Mouse (Mus musculus): ENCODE measurements around the gene Gm40460.
"Not testable (repeated sequence)": the region's sequence is repeated elsewhere in the genome, so short reads cannot be mapped to it uniquely, and the experiment has no call there.

The Gm40460 gene

DNA sequence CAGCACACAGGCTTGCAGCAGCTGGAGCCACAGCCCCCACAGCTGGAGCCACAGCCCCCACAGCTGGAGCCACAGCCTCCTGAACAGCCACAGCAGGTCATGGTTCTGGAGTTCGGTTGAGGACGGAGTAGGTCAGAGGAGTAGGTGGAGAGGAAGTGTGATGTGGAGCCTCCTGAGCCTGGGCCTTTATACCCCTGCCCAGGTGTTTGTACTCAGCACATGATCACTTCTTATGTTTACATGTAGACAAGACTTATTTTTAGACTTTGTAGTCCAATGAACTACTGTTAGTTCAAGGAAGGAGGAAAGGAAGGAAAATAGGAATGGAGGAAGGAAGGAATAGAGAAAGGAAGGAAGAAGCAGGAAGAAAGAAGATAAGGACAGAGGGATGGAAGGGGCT, at the start of gene Gm40460:
TSS of gene Gm40460 (minus strand) at position 101 of the 400 bp plus-strand sequence.
- DNase-seq, result no peak

DNA sequence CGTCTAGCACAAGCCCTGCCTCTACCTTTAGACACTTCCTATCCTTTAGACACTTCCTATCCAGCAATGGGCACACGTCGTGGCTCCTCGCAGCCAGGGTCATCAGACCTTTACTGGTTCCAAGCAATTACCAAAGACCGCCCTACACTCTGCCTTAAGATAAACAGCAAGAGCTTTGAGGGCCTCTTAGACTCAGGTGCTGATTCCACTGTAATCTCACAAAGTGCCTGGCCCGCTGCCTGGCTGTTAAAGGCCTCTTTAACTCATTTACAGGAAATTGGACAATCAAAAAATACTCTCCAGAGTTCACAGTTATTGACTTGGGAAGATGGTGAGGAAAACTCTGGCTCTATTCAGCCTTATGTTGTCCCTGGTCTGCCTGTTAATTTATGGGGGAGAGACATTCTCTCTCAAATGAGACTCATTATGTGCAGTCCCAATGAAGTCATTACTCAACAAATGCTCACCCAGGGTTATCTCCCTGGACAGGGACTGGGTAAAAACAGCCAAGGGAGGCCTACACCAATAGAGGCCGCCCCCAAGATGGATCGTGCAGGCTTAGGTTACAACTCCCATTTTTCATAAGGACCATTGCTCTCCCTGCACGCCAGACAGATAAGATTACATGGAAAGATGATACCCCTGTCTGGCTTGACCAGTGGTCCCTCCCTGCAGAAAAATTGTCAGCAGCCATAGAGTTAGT, 45.2 kb upstream of the Gm40460 start:
- not testable (repeated sequence) for DNase-seq

DNA sequence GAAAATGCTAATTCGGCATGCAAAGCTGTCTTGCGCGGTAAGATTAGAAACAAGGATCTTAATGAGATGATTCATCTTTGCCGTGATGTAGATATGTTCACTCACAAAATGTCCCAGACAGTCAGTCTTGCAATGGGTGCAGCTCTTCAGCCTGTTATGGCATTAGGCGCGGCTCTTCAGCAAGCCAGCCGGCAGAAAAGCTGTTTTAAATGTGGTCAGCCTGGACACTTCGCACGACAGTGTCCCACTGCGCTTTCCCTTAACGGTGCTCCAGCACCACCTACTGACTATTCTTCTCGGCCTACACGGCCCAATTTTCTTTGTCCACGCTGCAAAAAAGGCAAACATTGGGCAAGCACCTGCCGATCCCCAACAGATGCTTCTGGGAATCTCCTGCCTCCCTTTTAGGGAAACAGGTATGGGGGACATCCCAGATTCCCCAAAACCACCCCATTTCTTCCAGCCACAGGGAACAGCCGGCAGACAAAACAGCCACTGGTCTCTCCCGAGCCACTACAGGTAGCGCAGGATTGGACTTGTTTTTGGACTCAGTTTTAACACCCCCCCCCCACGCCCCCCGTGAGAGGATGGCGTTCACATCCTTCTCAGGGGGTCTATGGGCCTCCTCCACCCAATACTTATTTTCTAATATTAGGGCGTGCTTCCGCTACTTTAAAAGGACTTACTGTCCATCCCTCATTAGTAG, 44.4 kb upstream of the Gm40460 start:
- peak; percentile 31 for DNase-seq

DNA sequence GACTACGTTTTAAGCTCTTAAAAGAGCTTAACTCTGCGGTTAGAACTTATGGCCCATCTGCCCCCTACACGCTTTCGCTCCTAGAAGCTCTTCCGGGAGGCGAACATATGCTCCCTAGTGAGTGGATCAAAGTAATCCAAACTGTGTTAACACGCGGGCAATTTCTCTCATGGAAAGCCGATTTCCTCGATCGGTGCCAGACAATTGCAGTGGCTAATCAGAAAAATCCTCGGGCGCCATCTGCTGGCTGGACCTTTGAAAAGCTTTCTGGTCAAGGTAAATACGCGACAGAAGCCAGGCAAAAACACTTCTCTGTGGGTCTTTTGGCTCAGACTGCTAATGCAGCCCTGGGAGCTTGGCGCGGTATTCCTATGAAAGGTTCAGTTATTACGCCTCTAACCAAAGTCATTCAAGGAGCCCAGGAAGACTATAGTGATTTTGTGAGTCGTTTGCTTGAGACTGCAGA, 43.8 kb upstream of the Gm40460 start:
- peak; percentile 88 for DNase-seq

DNA sequence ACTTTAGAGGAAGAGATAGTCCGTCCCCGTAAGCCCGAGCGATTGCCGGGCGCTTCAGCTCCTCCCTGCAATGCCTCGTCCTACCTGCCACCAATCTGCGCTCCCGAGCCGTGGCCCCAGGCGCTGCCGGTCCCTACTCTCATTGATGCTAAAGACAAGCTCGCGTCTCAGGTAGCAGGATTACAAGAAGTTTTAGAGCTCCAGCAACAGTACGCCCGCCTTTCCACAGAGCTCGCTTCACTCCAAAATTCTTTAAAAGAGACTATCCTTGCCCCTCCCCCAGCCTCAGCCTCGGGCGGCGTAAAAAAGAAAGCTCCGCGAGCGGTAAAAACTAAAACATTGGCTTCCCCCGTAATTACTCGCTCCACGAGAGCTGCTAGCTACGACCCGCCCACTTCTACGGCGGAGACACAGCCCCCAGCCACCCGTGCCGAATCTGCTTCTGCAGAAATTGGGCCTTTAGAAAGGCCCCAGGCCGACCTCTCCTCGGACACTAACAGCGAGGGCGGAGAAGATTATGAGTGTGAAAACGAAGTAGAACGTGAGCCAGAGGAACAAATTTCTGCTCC, 43.2 kb upstream of the Gm40460 start:
- peak; percentile 49 for DNase-seq

DNA sequence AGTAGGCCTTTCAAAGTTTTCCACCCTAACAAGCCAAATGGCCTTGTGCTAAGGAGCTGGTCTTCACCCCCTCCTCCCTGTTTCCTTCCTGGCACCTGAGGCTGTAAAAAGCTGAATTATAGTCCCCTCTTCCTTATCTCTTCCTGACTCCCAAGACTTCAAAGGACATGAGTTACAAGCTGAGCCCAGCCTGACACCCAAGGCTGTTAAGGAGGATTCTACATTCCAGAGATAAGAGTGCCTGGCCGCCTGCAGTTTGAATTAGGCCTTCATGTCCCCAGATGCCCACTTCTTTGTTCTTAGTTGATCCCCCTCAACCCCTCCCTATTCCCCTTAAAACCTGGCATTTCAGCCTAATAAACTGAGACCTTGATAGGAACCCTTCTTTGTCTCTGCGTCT, 42.0 kb upstream of the Gm40460 start:
- peak; percentile 18 for DNase-seq

DNA sequence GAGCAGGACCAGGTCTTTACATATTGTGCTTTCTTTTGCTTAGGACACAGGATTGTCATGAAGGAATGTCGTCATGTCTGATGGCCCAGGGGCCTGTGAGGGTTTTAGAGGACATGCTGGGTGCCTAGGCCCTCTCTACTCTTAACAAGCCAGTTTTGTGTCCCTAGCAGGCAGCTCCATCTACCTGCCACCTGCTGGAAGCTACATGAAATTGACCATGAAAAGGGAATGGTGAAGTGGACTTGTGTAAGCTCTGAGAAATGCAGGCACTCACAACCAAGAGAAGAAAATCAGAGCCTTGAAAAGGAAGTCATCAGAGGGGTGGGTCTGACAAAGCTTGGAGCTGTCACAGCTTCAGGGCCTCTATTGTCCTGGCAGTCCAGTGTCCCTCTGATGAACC, 38.4 kb upstream of the Gm40460 start:
- DNase-seq, result not testable (repeated sequence)

DNA sequence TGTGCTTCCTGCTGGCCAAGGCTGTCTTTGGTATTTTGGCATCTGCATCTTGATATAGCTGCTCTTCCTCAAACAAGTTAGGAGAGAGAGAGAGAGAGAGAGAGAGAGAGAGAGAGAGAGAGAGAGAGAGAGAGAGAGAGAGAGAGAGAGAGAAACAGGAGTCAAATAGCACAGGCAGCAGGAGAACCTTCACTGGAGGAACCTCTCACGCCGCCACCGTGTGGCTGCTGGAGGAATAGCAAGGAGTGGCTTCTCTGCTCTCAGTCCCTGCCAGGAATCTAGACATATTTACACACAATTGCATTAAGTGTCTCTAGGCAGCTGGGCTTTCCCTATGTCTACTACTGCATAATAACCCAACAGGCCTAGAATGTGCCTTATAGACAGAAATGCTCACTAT, 37.3 kb upstream of the Gm40460 start:
- DNase-seq, result not testable (repeated sequence)

DNA sequence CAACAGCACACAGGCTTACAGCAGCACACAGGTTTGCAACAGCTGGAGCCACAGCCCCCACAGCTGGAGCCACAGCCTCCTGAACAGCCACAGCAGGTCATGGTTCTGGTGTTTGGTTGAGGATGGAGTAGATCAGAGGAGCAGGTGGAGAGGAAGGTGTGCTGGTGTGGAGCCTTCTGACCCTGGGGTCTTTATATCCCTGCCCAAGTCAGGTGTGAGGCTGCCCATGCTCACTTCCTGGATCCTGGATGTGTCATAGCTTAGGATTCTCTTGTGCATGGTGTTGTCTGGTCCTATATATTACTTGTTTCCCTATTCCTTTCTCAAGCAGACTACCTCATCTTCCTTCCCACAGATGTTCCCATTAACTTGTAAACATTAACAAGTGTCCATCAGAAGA, 33.4 kb upstream of the Gm40460 start, which contains the start of gene Gm4559:
TSS of gene Gm4559 (minus strand) at position 101 of the 400 bp plus-strand sequence.
- not testable (repeated sequence) for DNase-seq

DNA sequence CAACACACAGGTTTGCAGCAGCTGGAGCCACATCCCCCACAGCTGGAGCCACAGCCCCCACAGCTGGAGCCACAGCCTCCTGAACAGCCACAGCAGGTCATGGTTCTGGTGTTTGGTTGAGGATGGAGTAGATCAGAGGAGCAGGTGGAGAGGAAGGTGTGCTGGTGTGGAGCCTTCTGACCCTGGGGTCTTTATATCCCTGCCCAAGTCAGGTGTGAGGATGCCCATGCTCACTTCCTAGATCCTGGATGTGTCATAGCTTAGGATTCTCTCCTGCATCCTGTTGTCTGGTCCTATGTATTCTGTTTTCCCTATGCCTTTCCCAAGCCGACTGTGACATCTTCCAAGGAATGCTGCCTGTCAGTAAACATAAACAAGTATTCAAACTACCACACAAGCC, 17.4 kb upstream of the Gm40460 start, which contains the start of gene Gm2431:
TSS of gene Gm2431 (minus strand) at position 101 of the 400 bp plus-strand sequence.
- DNase-seq, result not testable (repeated sequence)

DNA sequence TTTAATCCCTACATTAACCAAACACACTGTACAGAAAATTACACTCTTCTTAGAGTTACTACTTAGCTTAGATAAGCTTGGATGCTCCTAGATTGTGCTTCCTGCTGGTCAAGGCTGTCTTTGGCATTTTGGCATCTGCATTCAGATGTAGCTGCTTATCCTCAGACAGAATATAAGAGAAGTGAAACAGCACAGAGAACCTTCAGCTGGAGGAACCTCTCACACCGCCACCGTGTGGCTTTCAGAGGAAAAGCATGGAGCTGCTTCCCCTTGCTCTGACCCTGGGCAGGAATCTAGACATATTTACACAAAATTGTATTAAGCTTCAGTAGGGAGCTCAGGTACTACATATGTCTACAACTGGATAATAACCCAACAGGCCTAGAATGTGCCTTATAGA, 14.6 kb upstream of the Gm40460 start:
- DNase-seq, result no peak

DNA sequence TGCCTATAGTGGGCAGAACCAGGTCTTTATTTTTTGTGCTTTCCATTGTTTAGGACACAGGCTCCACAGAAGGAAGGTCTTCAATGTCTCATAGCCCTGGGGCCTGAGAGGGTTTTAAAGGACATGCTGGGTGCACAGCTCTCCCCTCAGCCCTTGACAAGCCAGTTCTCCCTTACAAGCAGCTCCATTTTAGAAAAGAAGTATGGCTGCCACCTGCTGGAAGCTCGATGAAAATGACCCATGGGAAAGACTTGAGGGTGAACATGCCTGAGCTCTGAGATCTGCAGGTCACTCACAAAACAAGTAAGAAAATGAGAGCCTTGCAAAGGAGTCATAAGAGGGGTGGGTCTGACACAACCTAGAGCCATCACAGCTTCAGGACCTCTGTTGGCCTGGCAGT, 8.9 kb upstream of the Gm40460 start:
- peak; percentile 6 for DNase-seq

DNA sequence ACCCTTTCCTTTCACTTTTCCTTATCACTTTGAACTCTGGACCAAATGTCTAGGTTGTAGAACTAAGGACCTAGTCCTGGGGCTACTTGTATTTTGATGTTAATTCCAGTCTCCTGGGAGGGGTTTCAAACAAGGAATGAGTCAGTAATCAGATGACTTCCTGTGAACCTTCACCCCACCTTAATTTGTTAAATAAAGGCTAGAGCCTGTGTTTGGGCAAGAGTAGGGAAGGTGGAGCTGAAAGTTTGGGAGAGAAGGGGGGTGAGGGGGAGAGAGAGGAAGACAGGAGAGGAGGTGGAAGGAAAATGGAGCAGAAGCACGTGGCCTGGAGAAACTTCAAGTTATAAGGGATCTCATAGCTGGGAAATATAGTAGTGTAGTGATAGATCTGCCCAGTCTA, 9.3 kb downstream of the Gm40460 start:
- DNase-seq, result no peak

DNA sequence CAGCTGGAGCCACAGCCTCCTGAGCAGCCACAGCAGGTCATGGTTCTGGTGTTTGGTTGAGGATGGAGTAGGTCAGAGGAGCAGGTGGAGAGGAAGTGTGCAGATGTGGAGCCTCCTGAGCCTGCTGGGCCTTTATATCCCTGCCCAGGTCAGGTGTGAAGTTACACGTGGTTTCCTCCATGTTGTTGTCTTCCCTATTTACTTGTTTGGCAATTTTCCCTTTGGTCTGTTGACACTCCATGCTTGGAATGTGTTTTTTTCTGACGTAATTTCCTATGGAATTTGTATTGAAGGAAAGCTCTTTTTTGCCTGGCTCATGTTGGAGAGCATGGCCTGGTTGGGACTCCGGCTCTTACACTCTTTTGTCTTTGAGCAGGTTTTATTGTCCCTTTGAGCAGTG, 11.0 kb downstream of the Gm40460 start, which contains the start of gene Krtap5-5:
TSS of gene Krtap5-5 (minus strand) at position 101 of the 400 bp plus-strand sequence.
- DNase-seq, result not testable (repeated sequence)

DNA sequence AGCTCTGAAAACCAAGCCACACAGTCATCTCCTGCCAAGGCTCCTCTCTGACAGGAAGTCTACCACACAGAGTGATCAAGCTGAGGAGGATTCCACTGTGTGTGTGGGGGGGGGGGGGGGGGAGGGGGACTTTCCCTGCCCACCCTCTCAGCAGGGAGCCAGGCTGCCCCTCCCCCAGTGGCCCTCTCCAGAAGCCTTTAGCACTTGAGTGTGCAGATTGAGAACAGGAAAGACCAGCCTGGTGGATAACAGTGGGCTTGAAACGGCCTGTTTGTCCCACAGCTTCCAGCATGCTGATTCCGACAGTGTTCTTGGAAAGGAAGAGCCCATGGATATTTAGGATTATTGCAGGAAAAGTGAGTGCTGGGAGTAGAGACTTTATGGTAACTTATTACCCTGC, 16.4 kb downstream of the Gm40460 start:
- no peak for DNase-seq

DNA sequence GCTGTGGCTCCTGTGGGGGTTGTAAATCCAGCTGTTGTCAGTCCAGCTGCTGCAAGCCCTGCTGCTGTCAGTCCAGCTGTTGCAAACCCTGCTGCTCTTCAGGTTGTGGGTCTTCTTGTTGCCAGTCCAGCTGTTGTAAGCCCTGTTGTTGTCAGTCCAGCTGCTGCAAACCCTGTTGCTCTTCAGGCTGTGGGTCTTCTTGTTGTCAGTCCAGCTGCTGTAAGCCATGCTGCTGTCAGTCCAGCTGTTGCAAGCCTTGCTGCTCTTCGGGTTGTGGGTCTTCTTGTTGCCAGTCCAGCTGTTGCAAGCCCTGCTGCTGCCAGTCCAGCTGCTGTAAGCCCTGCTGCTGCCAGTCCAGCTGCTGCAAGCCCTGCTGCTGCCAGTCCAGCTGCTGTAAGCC, 28.7 kb downstream of the Gm40460 start:
- not testable (repeated sequence) for DNase-seq

DNA sequence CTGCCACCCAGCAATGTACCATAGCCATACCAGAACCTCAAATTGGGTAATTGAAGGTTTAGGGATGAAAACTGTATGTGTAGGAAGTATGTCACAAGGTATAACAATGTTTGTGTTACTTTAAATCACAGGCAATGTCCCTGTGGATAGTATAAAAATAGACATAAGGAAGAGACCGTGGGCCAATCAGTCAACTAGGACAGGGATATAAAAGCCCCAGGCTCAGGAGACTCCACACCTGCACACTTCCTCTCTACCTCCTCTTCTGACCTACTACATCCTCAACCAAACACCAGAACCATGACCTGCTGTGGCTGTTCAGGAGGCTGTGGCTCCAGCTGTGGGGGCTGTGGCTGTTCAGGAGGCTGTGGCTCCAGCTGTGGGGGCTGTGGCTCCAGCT, 29.3 kb downstream of the Gm40460 start, which contains the start of gene Gm7579:
TSS of gene Gm7579 (plus strand) at position 301 of the 400 bp plus-strand sequence.
- DNase-seq, result no peak

DNA sequence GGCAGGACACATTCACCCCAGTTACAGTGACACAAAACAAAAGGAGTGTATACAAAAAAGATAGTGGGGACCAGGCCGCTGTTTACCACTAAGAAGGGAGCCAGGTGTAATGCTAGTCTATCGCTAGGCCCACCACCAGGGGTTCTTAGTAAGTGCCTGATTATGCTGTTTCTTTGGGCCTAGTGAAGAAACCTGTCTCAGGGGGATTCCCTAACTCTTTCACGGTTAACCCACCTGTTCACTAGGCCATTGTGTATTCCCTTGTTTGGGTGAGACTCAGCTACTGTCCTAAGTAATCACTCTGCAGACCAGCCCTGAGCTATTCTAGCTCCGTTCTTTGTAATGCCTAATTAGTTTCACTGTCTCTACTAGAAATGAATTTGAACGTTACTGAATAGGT, 34.0 kb downstream of the Gm40460 start:
- not testable (repeated sequence) for DNase-seq

DNA sequence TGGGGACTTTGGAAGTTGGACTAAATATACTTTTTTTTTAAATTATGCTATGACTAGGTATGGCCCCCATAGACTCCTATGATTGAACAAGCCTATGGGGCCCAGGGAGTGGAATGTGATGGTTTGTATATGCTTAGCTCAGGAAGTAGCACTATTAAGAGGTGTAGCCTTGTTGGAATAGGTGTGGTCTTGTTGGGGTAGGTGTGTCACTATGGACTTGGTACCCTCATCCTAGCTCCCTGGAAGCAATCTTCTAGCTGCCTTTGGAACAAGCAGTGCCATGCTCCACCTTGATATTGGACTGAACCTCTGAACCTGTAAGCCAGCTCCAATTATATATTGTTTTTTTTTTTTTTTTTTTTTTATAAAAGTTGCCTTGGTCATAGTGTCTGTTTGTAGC, 35.4 kb downstream of the Gm40460 start:
- no peak for DNase-seq

DNA sequence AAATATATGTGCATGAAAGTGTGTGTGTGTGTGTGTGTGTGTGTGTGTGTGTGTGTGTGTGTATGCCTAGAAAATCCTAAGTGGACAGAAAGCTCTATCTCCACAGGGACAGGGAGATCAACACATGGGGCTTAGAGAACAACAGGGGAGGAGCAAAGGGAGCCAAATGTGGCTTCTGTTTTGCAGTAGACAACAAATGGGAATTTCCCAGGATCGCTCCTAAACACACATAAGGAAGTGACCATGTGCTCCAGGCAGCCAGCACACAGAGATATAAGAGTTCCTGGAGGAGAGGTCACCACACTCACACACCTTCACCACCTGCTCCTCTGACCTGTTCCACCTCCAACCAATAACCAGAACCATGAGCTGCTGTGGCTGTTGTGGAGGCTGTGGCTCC, 39.8 kb downstream of the Gm40460 start, which contains the start of gene Krtap5-3:
TSS of gene Krtap5-3 (plus strand) at position 301 of the 400 bp plus-strand sequence.
- no peak for DNase-seq

DNA sequence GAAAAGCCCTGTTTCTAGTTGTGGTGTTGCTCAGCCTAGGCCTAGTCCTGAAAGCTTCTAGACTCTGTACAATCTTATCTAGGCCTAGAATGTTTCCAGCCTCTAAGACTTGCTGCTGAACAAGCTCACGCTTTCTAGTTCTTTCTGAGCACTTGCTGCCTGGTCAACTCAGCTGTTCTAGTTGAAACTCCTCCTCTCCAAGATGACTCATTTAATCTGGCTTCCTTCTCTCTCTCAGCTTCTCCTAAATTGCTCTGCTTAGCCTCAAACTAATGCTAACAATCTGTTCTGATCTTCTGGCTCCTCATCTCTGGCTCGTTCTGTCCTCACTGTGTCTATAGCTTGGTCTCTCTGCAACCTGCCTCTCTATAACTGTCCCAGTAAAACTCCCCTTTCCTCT, 42.1 kb downstream of the Gm40460 start:
- no peak for DNase-seq

All from kidney, adult 11 months (tissue).